In the genomic region with DNA sequence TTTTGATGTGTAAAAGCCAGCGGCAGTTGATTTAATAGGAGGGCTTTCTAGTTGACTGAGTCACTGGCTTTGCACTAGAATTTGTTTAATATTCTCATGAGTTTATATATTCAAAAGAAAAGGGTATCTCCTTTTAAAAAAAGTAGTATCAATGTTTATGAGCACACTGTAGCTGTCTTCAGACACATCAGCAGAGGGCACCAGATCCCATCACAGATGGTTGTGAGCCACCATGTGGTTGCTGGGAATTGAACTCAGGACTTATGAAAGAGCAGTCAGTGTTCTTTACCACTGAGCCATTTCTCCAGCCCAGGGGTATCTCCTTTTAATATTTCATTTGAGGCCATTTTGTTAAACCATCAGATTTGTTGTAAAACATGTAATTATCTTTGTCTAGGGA, we compare ENCODE assay signal across 25 mouse cellular contexts. TPM values are rescaled to one million over a fixed set of nuclear protein-coding genes. Genes with fewer than 3 reads are reported as not detected.
DNase-seq lines count a peak whose midpoint lies in the region; ATAC-seq and TF ChIP-seq lines count a peak whose summit lies in the region.
"Had no signal": no experiment of that assay in that cellular context is flagged by ENCODE, and none has a peak within 500 bp of the region (broad histone marks: within the 10 kb centered on the region; RNA-seq: fewer than 3 reads in every experiment).

No protein-coding gene starts in this region.

- H3K4me1 ChIP-seq in kidney, embryonic 15.5 days, result peaks cover 23% of the 10 kb centered on the region
- peaks cover 2 to 66% of the 10 kb centered on the region in 2 experiments; a peak in 3 of 4 replicates for H3K4me1 ChIP-seq in CH12.LX (ENCODE audit: control insufficient read depth in 1 of 2, insufficient read depth in 2 of 2)
- no peaks in the 10 kb centered on the region for H3K4me1 ChIP-seq in stomach, postnatal 0 days (replicated peaks; ENCODE audit: control insufficient read depth, insufficient read depth)

- no peak for ATAC-seq in kidney, embryonic 15.5 days (replicated peaks; ENCODE audit: low FRiP score)
- no peak for ATAC-seq in stomach, postnatal 0 days (ENCODE audit: low FRiP score, low TSS enrichment)
- ATAC-seq: forebrain, embryonic 14.5 days; hindbrain, postnatal 0 days had no signal

- no peak overlapping the region for H3K4me2 ChIP-seq in kidney, embryonic 15.5 days
- H3K4me2 ChIP-seq in CH12.LX (ENCODE audit: insufficient read depth, low read depth, poor library complexity, severe bottlenecking), result no peak overlapping the region
- no peak overlapping the region for H3K4me2 ChIP-seq in stomach, postnatal 0 days (replicated peaks; ENCODE audit: low read depth)
- H3K4me2 ChIP-seq: hindbrain, embryonic 13.5 days had no signal

- peaks cover 70% of the 10 kb centered on the region for H3K36me3 ChIP-seq in kidney, embryonic 15.5 days
- H3K36me3 ChIP-seq in CH12.LX (replicated peaks in 1 of 2; ENCODE audit: control insufficient read depth in 1 of 2, insufficient read depth in 1 of 2, low read length in 1 of 2), result peaks cover 21 to 82% of the 10 kb centered on the region in 2 experiments
- H3K36me3 ChIP-seq in stomach, postnatal 0 days (ENCODE audit: control insufficient read depth, insufficient read depth, low read length), result peaks cover 5% of the 10 kb centered on the region; the same call in 1 of the 2 replicates

- dilution Hi-C loops in CH12.LX (cut with MboI; ENCODE audit: extremely low pct_ligation_motif_present, extremely low pct_unique_long_range_greater_than_20kb, low sequenced_read_pairs), result no loop called here

- H3K27me3 ChIP-seq in kidney, embryonic 15.5 days, result no peaks in the 10 kb centered on the region
- H3K27me3 ChIP-seq in CH12.LX (replicated peaks), result no peaks in the 10 kb centered on the region
- no peaks in the 10 kb centered on the region for H3K27me3 ChIP-seq in stomach, postnatal 0 days (ENCODE audit: control insufficient read depth, insufficient read depth, low read length)
- H3K27me3 ChIP-seq: hindbrain, embryonic 13.5 days had no signal

- no peak overlapping the region for H3K27ac ChIP-seq in kidney, embryonic 15.5 days
- no peak overlapping the region for H3K27ac ChIP-seq in left cerebral cortex, adult 2 months
- H3K27ac ChIP-seq in CH12.LX (ENCODE audit: insufficient read depth, low read depth), result no peak overlapping the region
- H3K27ac ChIP-seq in stomach, postnatal 0 days (replicated peaks), result no peak overlapping the region
- H3K27ac ChIP-seq: embryonic facial prominence, embryonic 10.5 days; heart, embryonic 10.5 days; hindbrain, embryonic 13.5 days; hindbrain, postnatal 0 days had no signal

- no peak for TF ChIP-seq EP300 in CH12.LX (IDR thresholded peaks at IDR 0.05; ENCODE audit: low read length)
- TF ChIP-seq EP300 in stomach, postnatal 0 days (optimal IDR thresholded peaks at IDR 0.05), result no peak

- in situ Hi-C loops in CH12.LX (cut with MboI; ENCODE audit: low pct_ligation_motif_present, low pct_unique_long_range_greater_than_20kb, low sequenced_read_pairs), result no loop called here

- TF ChIP-seq POLR2A in CH12.LX (IDR thresholded peaks at IDR 0.05; ENCODE audit: low read depth, low read length), result no peak

- no peak overlapping the region for H3K4me3 ChIP-seq in kidney, embryonic 15.5 days (replicated peaks)
- no peak overlapping the region for H3K4me3 ChIP-seq in left cerebral cortex, adult 2 months
- no peak overlapping the region for H3K4me3 ChIP-seq in CH12.LX (replicated peaks in 1 of 3; ENCODE audit: low read depth in 2 of 3, low read length in 2 of 3, poor library complexity in 1 of 3)
- no peak overlapping the region for H3K4me3 ChIP-seq in stomach, postnatal 0 days (ENCODE audit: low read depth, low read length)
- H3K4me3 ChIP-seq: embryonic facial prominence, embryonic 10.5 days; heart, embryonic 10.5 days; hindbrain, embryonic 13.5 days had no signal

- H3K79me2 ChIP-seq in CH12.LX (replicated peaks; ENCODE audit: control insufficient read depth, extremely low read depth, insufficient read depth, poor library complexity, severe bottlenecking), result 0 out of 2 replicates have a peak, but pooled peaks cover 3% of the 10 kb centered on the region

- peak; percentile 7 for DNase-seq in kidney, adult 18-20 months
- DNase-seq in left cerebral cortex, adult 2 months (ENCODE audit: extremely low spot score in 1 of 2, low spot score in 2 of 2), result no peak
- DNase-seq in left cerebral cortex, postnatal 25 days (ENCODE audit: low spot score in 2 of 2), result no peak
- no peak for DNase-seq in CH12.LX (ENCODE audit: extremely low read depth)
- DNase-seq in stomach, postnatal 0 days (ENCODE audit: low spot score), result no peak
- DNase-seq in left cerebral cortex, adult 8-10 months (ENCODE audit: low spot score in 2 of 2), result no peak
- DNase-seq: adrenal gland, adult 2 months; adrenal gland, postnatal 25 days; cerebellum, adult 18-20 months; cerebellum, adult 9-11 months; cerebellum, postnatal 36 days; gastrocnemius, postnatal 36 days; heart, adult 11 months; heart, postnatal 10 days had no signal

- peak; percentile 4; the same call in 1 of the 2 replicates for TF ChIP-seq CTCF in left cerebral cortex, adult 2 months (IDR thresholded peaks at IDR 0.05)
- TF ChIP-seq CTCF in CH12.LX (conservative IDR thresholded peaks at IDR 0.05 in 1 of 2, IDR thresholded peaks at IDR 0.05 in 1 of 2; ENCODE audit: low read depth in 2 of 2, low read length in 2 of 2), result peak in 1 of 2 experiments; percentile 48; a peak in 2 of 4 replicates
- 0 out of 2 replicates have a peak, but pooled peaks have one; percentile 15 for TF ChIP-seq CTCF in stomach, postnatal 0 days (IDR thresholded peaks at IDR 0.05; ENCODE audit: low read depth)

- H3K9me3 ChIP-seq in kidney, embryonic 15.5 days (replicated peaks), result no peaks in the 10 kb centered on the region
- no peaks in the 10 kb centered on the region for H3K9me3 ChIP-seq in CH12.LX (replicated peaks; ENCODE audit: low read length)
- no peaks in the 10 kb centered on the region for H3K9me3 ChIP-seq in stomach, postnatal 0 days (ENCODE audit: control insufficient read depth, low read length)
- H3K9me3 ChIP-seq: embryonic facial prominence, embryonic 10.5 days; G1E; heart, embryonic 10.5 days; hindbrain, embryonic 13.5 days had no signal

- TF ChIP-seq RAD21 in CH12.LX (IDR thresholded peaks at IDR 0.05; ENCODE audit: low read depth, low read length), result no peak; the same call in 1 of the 2 replicates

- WGBS in kidney, embryonic 15.5 days, result 90% methylated on average over 1 of the region's 1 CpGs
- WGBS in stomach, postnatal 0 days, result 94% methylated on average over 1 of the region's 1 CpGs

- no peak overlapping the region for H3K9ac ChIP-seq in kidney, embryonic 15.5 days
- H3K9ac ChIP-seq in CH12.LX (ENCODE audit: insufficient read depth, low read depth), result no peak overlapping the region
- no peak overlapping the region for H3K9ac ChIP-seq in stomach, postnatal 0 days (ENCODE audit: low read length)
- H3K9ac ChIP-seq: hindbrain, embryonic 13.5 days had no signal

- intact Hi-C loops in left cerebral cortex, adult 2 months (cut with DNase I), result no loop called here
- intact Hi-C loops in left cerebral cortex, postnatal 25 days (cut with DNase I), result no loop called here

TF ChIP-seq in CH12.LX, 34 proteins besides CTCF, POLR2A, EP300 and RAD21:
- TF ChIP-seq SMC3 (IDR thresholded peaks at IDR 0.05; ENCODE audit: low read depth, low read length) (peak; percentile 11; the same call in 1 of the 2 replicates), UBTF (IDR thresholded peaks at IDR 0.05; ENCODE audit: low read depth, low read length) (no peak), GABPA (IDR thresholded peaks at IDR 0.05; ENCODE audit: insufficient replicate concordance, low read depth, low read length) (no peak)

RNA-seq across cellular contexts. Expression of a gene that starts 4.7 kb away (rescaled TPM):
- 9.5 and 10.5 TPM in 2 replicates for polyA plus RNA-seq in kidney, embryonic 15.5 days (2015; fragmentation: Nextera tagmentation; extraction: Ambion mirVana)
- 10 to 100 TPM; 33.3 to 33.5 TPM for total RNA-seq in left cerebral cortex, adult 2 months (2021)
- total RNA-seq in left cerebral cortex, postnatal 25 days (2021), result 10 to 100 TPM; 30.8 to 31.7 TPM
- total RNA-seq in CH12.LX (2012; rRNA removed) (3.9 and 4.1 TPM in 2 replicates), CH12.LX (2014; rRNA removed) (2.2 and 2.3 TPM in 2 replicates)
- polyA plus RNA-seq in CH12.LX (2012; ENCODE audit: insufficient read length, low read depth), result 1.1 and 1.7 TPM in 2 replicates
- polyA plus RNA-seq in stomach, postnatal 0 days (2015; fragmentation: Nextera tagmentation; extraction: Ambion mirVana), result 1.7 and 1.9 TPM in 2 replicates
- 10 to 100 TPM; 19.4 to 37.5 (median 30.1) TPM for total RNA-seq in left cerebral cortex, adult 8-10 months (2022)

RNA-seq across cellular contexts. Expression of a gene that starts 4.7 kb away (rescaled TPM):
- polyA plus RNA-seq in kidney, embryonic 15.5 days (2015; fragmentation: Nextera tagmentation; extraction: Ambion mirVana), result 0.29 TPM in 1 of 2 replicates, not detected in the other
- under 1 TPM in 1 of 2 experiments, not detected in 1; 0.35 TPM for total RNA-seq in left cerebral cortex, adult 2 months (2021)
- total RNA-seq in left cerebral cortex, postnatal 25 days (2021), result not detected
- total RNA-seq in CH12.LX (2012; rRNA removed), result not detected in 2 replicates
- total RNA-seq in CH12.LX (2014; rRNA removed), result not detected in 2 replicates
- not detected in 2 replicates for polyA plus RNA-seq in CH12.LX (2012; ENCODE audit: insufficient read length, low read depth)
- 0.08 and 0.17 TPM in 2 replicates for polyA plus RNA-seq in stomach, postnatal 0 days (2015; fragmentation: Nextera tagmentation; extraction: Ambion mirVana)
- under 1 TPM in 1 of 4 experiments, not detected in 3; 0.41 TPM for total RNA-seq in left cerebral cortex, adult 8-10 months (2022)
- total RNA-seq: adrenal gland, adult 2 months; adrenal gland, postnatal 25 days; G1E; gastrocnemius, adult 8-10 months; gastrocnemius, postnatal 36 days; heart, postnatal 10 days; hematopoietic stem cell, adult 5-6 weeks; hindbrain, postnatal 0 days had no signal
- polyA plus RNA-seq: activated CD4-positive, CD25-positive, alpha-beta regulatory T cell, adult 4 months; embryonic facial prominence, embryonic 10.5 days; heart, embryonic 10.5 days; heart, embryonic 14.5 days had no signal

RNA-seq across cellular contexts. Expression of a gene that starts 4.8 kb away (rescaled TPM):
- polyA plus RNA-seq in kidney, embryonic 15.5 days (2015; fragmentation: Nextera tagmentation; extraction: Ambion mirVana), result 151 and 166 TPM in 2 replicates
- total RNA-seq in left cerebral cortex, adult 2 months (2021), result 10 to 100 TPM; 45.7 to 49.9 TPM
- 10 to 100 TPM; 44.8 to 52.2 TPM for total RNA-seq in left cerebral cortex, postnatal 25 days (2021)
- total RNA-seq in CH12.LX (2012; rRNA removed), result 28.4 and 35.9 TPM in 2 replicates
- total RNA-seq in CH12.LX (2014; rRNA removed), result 39.7 and 43.0 TPM in 2 replicates
- polyA plus RNA-seq in CH12.LX (2012; ENCODE audit: insufficient read length, low read depth), result 93.4 and 110 TPM in 2 replicates
- 86.6 and 91.6 TPM in 2 replicates for polyA plus RNA-seq in stomach, postnatal 0 days (2015; fragmentation: Nextera tagmentation; extraction: Ambion mirVana)
- total RNA-seq in left cerebral cortex, adult 8-10 months (2022), result 10 to 100 TPM; 41.9 to 50.8 (median 44.4) TPM
